Mouse (Mus musculus): ENCODE measurements at regions not wholly inside any gene's neighbourhood (a gene's known extent, or its start where the extent isn't known, plus 50 kb on each side); places are given as distances from the start of the nearest gene placed in this dataset.

DNA sequence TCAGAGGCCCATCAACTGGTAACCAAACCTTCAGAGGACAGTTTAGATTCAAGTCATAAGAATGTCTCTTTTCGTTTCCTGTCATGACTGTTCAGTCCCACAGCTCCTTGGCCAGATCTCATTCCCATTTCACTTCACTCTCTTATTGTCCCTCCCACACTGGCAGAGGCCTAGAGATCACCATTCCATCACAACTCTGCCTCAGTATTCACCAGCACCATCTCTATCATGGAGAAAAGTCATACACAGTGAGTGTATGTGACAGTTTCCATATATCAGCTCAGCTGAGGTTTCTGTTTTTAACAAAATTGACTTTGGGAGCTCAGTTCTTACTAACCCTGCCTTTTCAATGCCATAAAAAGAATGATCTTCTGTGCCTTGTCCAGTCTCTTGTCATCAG, 719.7 kb downstream of the 1700064H15Rik start:
- no peak overlapping the region for H3K4me3 ChIP-seq
- H3K4me2 ChIP-seq (replicated peaks) = no peak overlapping the region
- no peak overlapping the region for H3K9ac ChIP-seq (replicated peaks)
- H3K36me3 ChIP-seq = no peaks in the 10 kb centered on the region
- no peaks in the 10 kb centered on the region for H3K4me1 ChIP-seq
- H3K27ac ChIP-seq (replicated peaks) = no peak overlapping the region
- WGBS = 92% methylated on average over 1 of the region's 1 CpGs
- no peaks in the 10 kb centered on the region for H3K27me3 ChIP-seq
- ATAC-seq (ENCODE audit: low FRiP score, low read depth) = no peak
- no peaks in the 10 kb centered on the region for H3K9me3 ChIP-seq

DNA sequence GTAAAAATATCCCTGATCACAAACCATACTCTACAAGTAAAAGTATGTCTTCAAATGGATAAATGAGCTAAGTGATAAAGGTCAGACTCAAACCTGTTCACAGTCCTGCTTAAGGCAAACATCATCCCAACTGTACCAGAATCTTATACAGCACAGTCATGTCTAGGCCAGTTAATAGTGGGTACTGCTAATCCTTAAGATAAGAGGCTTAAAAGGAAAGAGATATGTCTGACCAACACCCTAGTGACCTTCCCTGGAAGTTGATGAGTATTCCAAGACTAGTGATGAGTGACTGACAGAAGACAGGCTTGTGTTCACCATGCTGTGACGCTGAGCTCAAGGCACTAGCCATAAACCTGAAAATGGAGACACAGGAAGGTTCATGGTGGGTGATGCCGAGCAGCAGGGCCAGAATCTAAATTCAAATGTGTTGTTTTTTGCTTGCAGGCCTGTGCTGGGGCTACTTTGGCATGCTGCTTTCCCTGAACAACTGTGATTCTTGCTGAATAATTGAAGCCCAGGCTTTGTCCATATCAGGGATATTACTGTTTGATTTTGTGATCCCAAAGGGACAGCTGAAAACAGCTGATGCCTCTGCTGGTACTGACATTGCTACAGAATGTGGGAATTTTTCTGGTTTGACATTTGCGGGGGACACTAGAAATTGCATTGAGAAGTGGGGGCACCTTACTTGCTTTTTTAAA, 699.9 kb downstream of the 1700064H15Rik start:
- Histone ChIP-seq H3K9me3 (no peaks in the 10 kb centered on the region), H3K9ac (replicated peaks) (no peak overlapping the region), H3K4me2 (replicated peaks) (no peak overlapping the region), H3K27me3 (no peaks in the 10 kb centered on the region), H3K4me1 (0 out of 2 replicates have a peak, but pooled peaks cover 2% of the 10 kb centered on the region), H3K4me3 (no peak overlapping the region), H3K27ac (replicated peaks) (peak overlapping the region; percentile 46), H3K36me3 (no peaks in the 10 kb centered on the region)
- WGBS = 63% methylated on average over 3 of the region's 3 CpGs
- ATAC-seq (ENCODE audit: low FRiP score, low read depth) = peak; percentile 80

DNA sequence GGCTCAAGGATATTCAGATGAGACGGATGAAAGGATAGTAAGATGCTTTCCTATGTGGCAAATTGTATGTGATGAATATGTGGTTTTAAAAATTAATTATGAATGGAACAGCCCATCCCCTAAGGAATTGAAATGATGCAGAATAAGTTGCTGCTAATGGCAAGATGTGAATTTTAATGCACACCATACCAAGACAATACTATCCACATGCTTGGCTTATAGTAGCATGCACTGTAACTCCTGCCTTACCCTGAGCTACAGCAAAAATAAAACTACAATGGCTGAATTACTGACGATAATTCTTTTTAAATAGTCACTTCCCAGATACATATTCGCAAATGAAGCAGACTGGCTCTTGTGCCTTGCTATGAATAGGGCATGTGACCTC, 699.4 kb downstream of the 1700064H15Rik start:
- Histone ChIP-seq H3K4me2 (replicated peaks) (no peak overlapping the region), H3K9ac (replicated peaks) (no peak overlapping the region), H3K36me3 (no peaks in the 10 kb centered on the region), H3K9me3 (no peaks in the 10 kb centered on the region), H3K27me3 (no peaks in the 10 kb centered on the region), H3K4me3 (no peak overlapping the region), H3K4me1 (0 out of 2 replicates have a peak, but pooled peaks cover 2% of the 10 kb centered on the region), H3K27ac (replicated peaks) (0 out of 2 replicates have a peak overlapping the region, but pooled peaks have one; percentile 46)
- 77% methylated on average over 3 of the region's 3 CpGs for WGBS
- ATAC-seq (ENCODE audit: low FRiP score, low read depth) = peak; percentile 63

DNA sequence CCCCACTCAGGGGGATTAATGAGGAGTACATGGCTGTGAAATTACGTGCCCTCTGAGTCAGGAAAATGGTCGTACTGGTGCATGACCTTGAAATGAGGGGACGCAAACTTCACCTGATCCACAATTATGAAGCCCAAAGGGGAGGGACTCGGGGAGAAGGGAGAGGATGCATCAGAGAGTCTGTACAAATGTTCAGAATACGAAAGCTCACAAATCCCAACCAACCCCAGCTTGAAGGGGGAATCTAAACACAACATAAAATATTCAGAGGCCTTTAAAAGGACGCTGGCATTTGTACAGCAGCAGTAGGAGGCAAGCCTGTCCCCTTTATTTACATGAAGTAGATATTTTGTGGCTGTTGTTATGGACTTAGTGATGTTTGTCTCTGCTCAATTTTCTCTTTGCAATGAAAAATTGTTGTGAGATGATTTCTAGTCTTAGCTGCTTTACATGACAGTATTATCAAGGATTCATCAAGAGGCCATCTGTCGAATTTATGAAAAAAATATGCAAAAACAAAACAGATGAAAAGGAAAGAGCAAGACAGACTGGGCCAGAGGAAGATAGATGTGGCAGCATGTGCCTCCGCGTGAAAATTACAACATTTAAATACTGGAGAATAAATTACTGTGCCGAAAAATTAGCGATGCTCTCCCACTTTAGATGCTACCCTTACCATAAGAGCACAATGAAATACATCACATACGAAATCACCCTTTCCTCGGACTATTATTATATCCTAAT, 695.3 kb downstream of the 1700064H15Rik start:
- 73% methylated on average over 13 of the region's 13 CpGs for WGBS
- H3K27me3 ChIP-seq = no peaks in the 10 kb centered on the region
- H3K4me1 ChIP-seq = 0 out of 2 replicates have a peak, but pooled peaks cover 2% of the 10 kb centered on the region
- no peaks in the 10 kb centered on the region for H3K9me3 ChIP-seq
- no peak overlapping the region for H3K27ac ChIP-seq (replicated peaks)
- ATAC-seq (ENCODE audit: low FRiP score, low read depth) = no peak
- H3K4me2 ChIP-seq (replicated peaks) = no peak overlapping the region
- H3K36me3 ChIP-seq = no peaks in the 10 kb centered on the region
- no peak overlapping the region for H3K4me3 ChIP-seq
- no peak overlapping the region for H3K9ac ChIP-seq (replicated peaks)

DNA sequence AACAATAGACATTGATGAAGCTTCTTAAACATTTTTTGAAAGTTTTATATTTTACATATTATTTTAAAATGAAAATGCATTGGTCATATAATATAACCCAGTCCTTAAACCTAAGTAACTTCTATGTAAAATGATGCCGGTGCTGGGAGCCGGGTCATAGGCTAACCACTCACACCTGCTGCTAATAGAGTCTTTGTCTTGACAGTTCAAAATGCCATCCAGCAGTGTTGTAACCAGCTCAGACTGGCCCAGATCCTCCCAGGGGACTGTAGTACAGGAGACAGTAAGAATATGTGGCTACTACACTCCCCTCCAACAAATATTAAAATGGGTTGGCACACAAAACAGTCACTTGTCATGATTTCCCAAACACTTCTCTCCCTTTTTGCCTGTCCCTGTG, 693.6 kb downstream of the 1700064H15Rik start:
- ATAC-seq (ENCODE audit: low FRiP score, low read depth) = no peak
- H3K4me1 ChIP-seq = 0 out of 2 replicates have a peak, but pooled peaks cover 2% of the 10 kb centered on the region
- 81% methylated on average over 2 of the region's 2 CpGs for WGBS
- no peaks in the 10 kb centered on the region for H3K9me3 ChIP-seq
- H3K4me2 ChIP-seq (replicated peaks) = no peak overlapping the region
- no peak overlapping the region for H3K9ac ChIP-seq (replicated peaks)
- H3K4me3 ChIP-seq = no peak overlapping the region
- no peak overlapping the region for H3K27ac ChIP-seq (replicated peaks)
- H3K36me3 ChIP-seq = no peaks in the 10 kb centered on the region
- H3K27me3 ChIP-seq = no peaks in the 10 kb centered on the region

DNA sequence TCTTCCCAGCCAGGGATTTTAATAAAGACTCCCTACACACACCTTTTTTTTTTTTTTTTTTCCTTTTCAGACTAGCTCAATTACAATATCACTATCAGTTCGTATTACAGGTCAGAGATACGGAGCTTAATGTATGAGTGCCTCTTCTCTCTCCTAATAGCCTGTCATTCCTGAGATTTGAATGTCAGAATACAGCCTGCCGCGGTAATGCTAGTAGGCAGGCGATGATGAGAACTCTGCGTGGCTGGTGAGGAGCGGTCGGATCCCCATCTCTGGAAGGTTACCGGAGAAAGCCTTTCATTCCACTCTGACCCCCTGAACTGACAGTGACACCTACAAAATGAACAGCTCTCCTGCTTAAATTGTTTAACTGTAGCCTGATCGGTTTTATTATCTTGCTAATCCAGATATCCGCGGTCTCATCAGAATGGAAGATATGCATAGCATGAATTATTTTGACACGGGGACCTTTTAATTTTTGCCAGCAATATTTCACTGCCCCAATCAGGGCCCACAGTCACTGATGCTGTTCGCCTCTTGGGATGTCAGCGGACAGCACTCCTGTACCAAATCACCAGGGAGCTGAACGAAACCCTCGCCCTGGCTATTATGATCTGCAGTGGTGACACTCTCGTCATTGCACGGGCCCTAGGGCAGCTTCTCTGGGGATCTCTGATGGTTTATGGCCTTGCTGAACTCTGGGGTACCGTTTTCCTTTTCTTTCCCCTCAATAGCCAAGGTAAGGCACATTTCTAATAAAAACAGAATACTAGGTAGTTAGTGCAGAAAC, 690.9 kb downstream of the 1700064H15Rik start:
- 77% methylated on average over 20 of the region's 20 CpGs for WGBS
- H3K9ac ChIP-seq (replicated peaks) = no peak overlapping the region
- no peak overlapping the region for H3K4me3 ChIP-seq
- no peak overlapping the region for H3K4me2 ChIP-seq (replicated peaks)
- ATAC-seq (ENCODE audit: low FRiP score, low read depth) = peak; percentile 31; the same call in 1 of the 2 replicates
- no peak overlapping the region for H3K27ac ChIP-seq (replicated peaks)
- H3K9me3 ChIP-seq = no peaks in the 10 kb centered on the region
- no peaks in the 10 kb centered on the region for H3K36me3 ChIP-seq
- H3K27me3 ChIP-seq = no peaks in the 10 kb centered on the region
- 0 out of 2 replicates have a peak, but pooled peaks cover 2% of the 10 kb centered on the region for H3K4me1 ChIP-seq

DNA sequence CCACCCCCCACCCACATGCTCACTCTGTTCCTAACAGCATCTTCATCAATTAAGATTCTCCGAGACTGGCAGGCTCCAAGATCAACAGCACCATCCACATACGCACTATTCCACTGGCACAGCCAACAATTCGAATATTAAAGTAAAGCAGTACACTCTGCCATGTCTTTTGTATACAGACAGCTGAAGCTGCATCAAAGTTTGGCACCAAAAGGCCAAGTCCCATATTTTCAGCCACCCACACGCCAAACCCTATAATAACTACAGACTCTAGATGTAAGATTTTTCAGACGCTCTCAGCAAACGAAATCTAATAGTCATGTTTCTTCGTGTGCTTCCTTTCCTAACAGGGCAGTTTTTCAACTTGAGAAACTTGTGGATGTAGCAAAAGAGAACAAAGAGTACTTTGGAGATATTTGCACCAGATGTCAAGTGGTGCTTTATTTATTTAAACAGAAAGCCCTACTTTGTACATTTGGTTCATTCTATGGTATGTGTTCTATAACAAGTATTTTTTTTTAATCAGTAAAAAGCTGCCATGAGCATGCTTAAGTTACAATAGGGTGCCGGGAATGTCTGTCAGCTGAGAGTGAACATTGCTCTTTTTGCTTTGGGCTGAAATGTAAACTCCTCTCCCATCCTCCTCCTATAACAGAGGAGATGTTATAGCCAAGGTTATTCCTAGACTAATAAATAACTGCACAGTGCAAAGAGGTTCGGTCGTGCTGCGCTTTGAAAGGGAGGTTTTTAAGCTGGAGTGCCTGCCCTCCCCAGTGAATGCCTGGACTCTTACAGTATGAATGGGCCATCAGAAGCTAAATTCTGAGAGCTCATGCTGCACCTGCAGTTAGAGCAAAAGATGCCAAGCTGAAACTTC, 686.9 kb downstream of the 1700064H15Rik start:
- ATAC-seq (ENCODE audit: low FRiP score, low read depth) = no peak
- no peaks in the 10 kb centered on the region for H3K9me3 ChIP-seq
- H3K4me2 ChIP-seq (replicated peaks) = no peak overlapping the region
- WGBS = 80% methylated on average over 11 of the region's 11 CpGs
- H3K4me1 ChIP-seq = no peaks in the 10 kb centered on the region
- H3K9ac ChIP-seq (replicated peaks) = no peak overlapping the region
- no peaks in the 10 kb centered on the region for H3K27me3 ChIP-seq
- no peaks in the 10 kb centered on the region for H3K36me3 ChIP-seq
- no peak overlapping the region for H3K27ac ChIP-seq (replicated peaks)
- H3K4me3 ChIP-seq = no peak overlapping the region

DNA sequence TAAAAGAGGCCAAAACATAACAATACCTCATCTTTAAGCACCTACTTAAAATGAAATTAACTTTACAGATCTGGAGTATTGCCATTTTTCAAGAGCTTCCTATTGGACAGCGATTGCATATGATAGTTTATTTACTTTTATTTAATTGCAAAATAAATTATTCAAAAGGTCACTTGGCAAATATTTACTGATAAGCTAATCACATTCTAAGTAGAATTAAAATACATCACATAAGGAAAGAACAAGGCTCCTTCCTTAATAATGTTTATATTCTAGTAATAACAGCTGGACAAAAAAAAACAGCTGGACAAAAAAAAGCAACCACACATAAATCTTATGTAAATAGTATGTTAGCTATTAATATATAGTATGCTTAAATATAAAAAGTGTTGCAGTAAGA, 668.1 kb downstream of the 1700064H15Rik start:
- H3K4me3 ChIP-seq = no peak overlapping the region
- no peak overlapping the region for H3K9ac ChIP-seq (replicated peaks)
- ATAC-seq (ENCODE audit: low FRiP score, low read depth) = no peak
- H3K4me2 ChIP-seq (replicated peaks) = no peak overlapping the region
- no peaks in the 10 kb centered on the region for H3K36me3 ChIP-seq
- no peak overlapping the region for H3K27ac ChIP-seq (replicated peaks)
- WGBS = 78% methylated on average over 1 of the region's 1 CpGs
- H3K9me3 ChIP-seq = no peaks in the 10 kb centered on the region
- H3K4me1 ChIP-seq = no peaks in the 10 kb centered on the region
- no peaks in the 10 kb centered on the region for H3K27me3 ChIP-seq

DNA sequence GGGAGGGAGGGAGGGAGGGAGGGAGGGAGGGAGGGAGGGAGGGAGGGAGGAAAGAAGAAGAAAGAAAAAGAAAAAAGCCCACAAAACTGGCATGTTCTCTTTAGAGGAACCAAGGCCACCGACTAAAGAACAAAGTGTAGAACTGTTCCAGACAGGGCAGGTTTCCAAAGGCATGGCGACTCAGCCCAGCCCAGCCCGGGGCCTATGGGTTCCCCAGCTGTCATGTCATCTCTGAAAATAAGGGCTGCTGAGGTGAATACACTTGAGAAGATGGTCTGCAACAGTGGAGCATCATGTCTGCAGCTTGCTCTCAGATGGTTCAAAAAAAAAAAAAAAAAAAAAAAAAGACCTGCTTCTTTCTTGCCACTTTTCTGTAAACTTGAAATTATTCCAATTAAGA, 639.8 kb downstream of the 1700064H15Rik start:
- Histone ChIP-seq H3K9ac (replicated peaks) (no peak overlapping the region), H3K9me3 (no peaks in the 10 kb centered on the region), H3K4me2 (replicated peaks) (no peak overlapping the region), H3K27ac (replicated peaks) (no peak overlapping the region), H3K27me3 (no peaks in the 10 kb centered on the region), H3K4me1 (no peaks in the 10 kb centered on the region), H3K36me3 (no peaks in the 10 kb centered on the region), H3K4me3 (no peak overlapping the region)
- ATAC-seq (ENCODE audit: low FRiP score, low read depth) = no peak
- 93% methylated on average over 3 of the region's 3 CpGs for WGBS

DNA sequence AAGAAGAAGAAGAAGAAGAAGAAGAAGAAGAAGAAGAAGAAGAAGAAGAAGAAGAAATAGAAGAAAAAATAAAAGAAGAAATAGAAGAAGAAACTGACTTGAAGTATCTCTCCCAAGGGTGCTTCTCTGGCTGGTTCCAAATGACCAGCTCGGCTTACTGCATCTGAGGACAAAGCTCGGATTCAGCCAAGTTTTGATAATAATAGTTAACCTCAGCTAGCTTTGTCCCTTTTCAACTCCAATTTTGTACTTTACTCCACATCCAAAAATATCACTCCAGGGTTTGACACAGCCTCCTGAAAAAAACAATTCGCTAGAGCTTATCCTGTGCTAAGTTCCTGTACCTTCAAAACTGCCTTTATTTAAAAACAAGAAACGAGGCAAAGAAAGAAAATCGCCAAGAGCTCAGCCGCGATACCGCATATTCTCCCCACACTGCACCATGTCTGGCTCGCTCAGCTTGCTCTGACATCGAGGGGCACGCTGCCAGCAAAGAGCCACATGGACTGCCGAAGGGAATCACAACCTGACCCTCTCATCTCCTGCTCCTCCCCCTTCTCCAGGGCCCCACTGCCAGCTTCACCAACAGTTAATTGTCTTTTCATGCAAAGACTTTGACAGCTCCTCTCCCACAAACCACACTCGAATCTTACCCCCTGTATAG, 638.8 kb downstream of the 1700064H15Rik start:
- Histone ChIP-seq H3K4me3 (no peak overlapping the region), H3K9ac (replicated peaks) (no peak overlapping the region), H3K27ac (replicated peaks) (no peak overlapping the region), H3K27me3 (no peaks in the 10 kb centered on the region), H3K4me2 (replicated peaks) (no peak overlapping the region), H3K36me3 (no peaks in the 10 kb centered on the region), H3K9me3 (no peaks in the 10 kb centered on the region), H3K4me1 (no peaks in the 10 kb centered on the region)
- ATAC-seq (ENCODE audit: low FRiP score, low read depth) = 0 out of 2 replicates have a peak, but pooled peaks have one; percentile 30
- WGBS = 67% methylated on average over 13 of the region's 13 CpGs

DNA sequence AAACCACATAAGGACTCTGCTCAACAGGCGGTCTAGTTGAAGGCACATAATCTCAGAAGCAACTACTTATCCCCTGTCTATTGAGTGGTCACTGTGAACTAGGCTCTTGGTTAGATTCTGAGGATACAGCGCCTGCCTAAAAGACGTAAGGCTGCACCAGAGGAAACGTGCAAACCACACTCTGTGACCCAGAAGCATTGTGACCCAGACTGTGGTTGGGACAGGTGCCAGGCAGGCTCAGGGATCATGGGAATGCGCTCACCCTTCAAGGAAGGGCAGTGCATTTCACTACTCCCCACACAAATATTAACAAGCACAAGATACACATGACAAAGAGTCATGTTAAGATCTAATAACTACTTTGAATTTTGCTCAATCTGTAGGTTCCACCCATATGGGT, 628.3 kb downstream of the 1700064H15Rik start:
- Histone ChIP-seq H3K27ac (replicated peaks) (no peak overlapping the region), H3K27me3 (no peaks in the 10 kb centered on the region), H3K9me3 (no peaks in the 10 kb centered on the region), H3K9ac (replicated peaks) (no peak overlapping the region), H3K4me3 (no peak overlapping the region), H3K4me2 (replicated peaks) (no peak overlapping the region), H3K36me3 (no peaks in the 10 kb centered on the region), H3K4me1 (no peaks in the 10 kb centered on the region)
- 88% methylated on average over 5 of the region's 5 CpGs for WGBS
- ATAC-seq (ENCODE audit: low FRiP score, low read depth) = no peak

Data from midbrain, embryonic 12.5 days (tissue).